Mouse (Mus musculus): ENCODE measurements around the gene Thsd4.

GRCm38 (mm10) chr9:60250403-60250802, 271.4 kb downstream of the Thsd4 start:
- no peak for TF ChIP-seq POLR2A (IDR thresholded peaks at IDR 0.05; ENCODE audit: extremely low read depth, insufficient read depth, low read length)
- no peak for TF ChIP-seq CTCF (IDR thresholded peaks at IDR 0.05; ENCODE audit: extremely low read depth, insufficient read depth, low read length)

Measured in cortical plate, adult 2 months (tissue).